Mouse (Mus musculus): ENCODE results near the gene Rbm34. TPM values are rescaled to one million over a fixed set of nuclear protein-coding genes. Genes with fewer than 3 reads are reported as not detected.

Rbm34 gene
- polyA plus RNA-seq, 1 experiment = 4.8 TPM

DNA sequence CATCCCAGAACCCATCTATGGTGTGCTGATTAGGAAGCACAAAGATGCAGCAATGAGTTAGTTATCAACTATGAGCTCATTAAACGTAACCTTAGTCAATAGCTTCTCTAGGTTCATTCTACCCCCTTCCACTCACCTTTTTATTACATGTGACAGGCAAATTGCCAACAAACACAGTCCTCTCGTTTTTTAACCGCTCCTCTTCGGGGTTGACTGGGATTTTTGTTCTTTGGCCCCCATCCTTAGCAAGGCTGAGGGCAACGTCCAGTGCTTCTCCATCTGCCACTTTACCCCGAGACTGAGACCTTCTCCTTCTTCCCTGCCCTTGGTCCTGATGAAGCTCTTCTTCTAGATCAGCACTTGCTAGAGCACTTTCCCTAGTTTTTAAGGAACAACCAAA is 5.6 kb downstream of the Rbm34 start:
- no peaks in the 10 kb centered on the region for H3K9me3 ChIP-seq
- no peaks in the 10 kb centered on the region for H3K27me3 ChIP-seq (replicated peaks)
- no peak overlapping the region for H3K4me3 ChIP-seq (replicated peaks)
- peaks cover 40% of the 10 kb centered on the region for H3K4me1 ChIP-seq
- H3K36me3 ChIP-seq (replicated peaks; ENCODE audit: low read length) = peaks cover 88% of the 10 kb centered on the region
- TF ChIP-seq GATA1 (IDR thresholded peaks at IDR 0.05; ENCODE audit: borderline replicate concordance, low read length) (no peak), FLI1 (IDR thresholded peaks at IDR 0.05; ENCODE audit: low read length) (no peak)

GRCm38 (mm10) chr8:126962871-126963270 is 8.0 kb downstream of the Rbm34 start:
- no peak overlapping the region for H3K4me3 ChIP-seq (replicated peaks)
- no peak for TF ChIP-seq FLI1 (IDR thresholded peaks at IDR 0.05; ENCODE audit: low read length)
- TF ChIP-seq GATA1 (IDR thresholded peaks at IDR 0.05; ENCODE audit: borderline replicate concordance, low read length) = no peak
- no peaks in the 10 kb centered on the region for H3K27me3 ChIP-seq (replicated peaks)
- no peaks in the 10 kb centered on the region for H3K9me3 ChIP-seq
- H3K4me1 ChIP-seq = peaks cover 29% of the 10 kb centered on the region
- peaks cover 95% of the 10 kb centered on the region for H3K36me3 ChIP-seq (replicated peaks; ENCODE audit: low read length)

- TF ChIP-seq GATA1 (IDR thresholded peaks at IDR 0.05; ENCODE audit: borderline replicate concordance, low read length) (no peak), FLI1 (IDR thresholded peaks at IDR 0.05; ENCODE audit: low read length) (no peak)
- H3K4me1 ChIP-seq = peaks cover 18% of the 10 kb centered on the region
- peaks cover 96% of the 10 kb centered on the region for H3K36me3 ChIP-seq (replicated peaks; ENCODE audit: low read length)
- H3K4me3 ChIP-seq (replicated peaks) = no peak overlapping the region
- no peaks in the 10 kb centered on the region for H3K27me3 ChIP-seq (replicated peaks)
- no peaks in the 10 kb centered on the region for H3K9me3 ChIP-seq
Measured at GRCm38 (mm10) chr8:126961516-126961915, 9.4 kb downstream of the Rbm34 start.

GRCm38 (mm10) chr8:126951900-126952636 is 18.8 kb downstream of the Rbm34 start:
- TF ChIP-seq GATA1 (IDR thresholded peaks at IDR 0.05; ENCODE audit: borderline replicate concordance, low read length) (no peak), FLI1 (IDR thresholded peaks at IDR 0.05; ENCODE audit: low read length) (no peak)
- Histone ChIP-seq H3K36me3 (replicated peaks; ENCODE audit: low read length) (peaks cover 88% of the 10 kb centered on the region), H3K9me3 (no peaks in the 10 kb centered on the region), H3K27me3 (replicated peaks) (no peaks in the 10 kb centered on the region), H3K4me1 (no peaks in the 10 kb centered on the region), H3K4me3 (replicated peaks) (no peak overlapping the region)

DNA sequence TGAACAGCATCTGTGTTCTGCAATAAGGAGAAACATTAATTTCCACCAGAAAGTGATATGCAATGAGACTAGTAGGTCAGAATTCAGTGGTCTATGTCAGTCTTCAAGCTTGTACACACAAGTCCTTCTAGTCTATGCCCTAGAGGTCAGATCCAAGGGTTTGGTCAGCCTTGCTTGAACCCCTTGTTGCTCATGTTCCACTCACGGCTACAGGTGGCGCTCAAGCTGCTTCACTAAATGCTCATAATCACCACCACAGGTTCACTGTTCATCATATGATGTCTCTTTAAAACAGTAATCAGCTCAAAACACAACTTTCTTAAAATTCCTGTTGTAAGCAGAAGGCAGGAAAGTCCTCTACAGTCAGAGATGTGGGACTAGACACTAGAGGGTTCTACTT is 21.3 kb downstream of the Rbm34 start:
- H3K27me3 ChIP-seq (replicated peaks) = no peaks in the 10 kb centered on the region
- H3K4me1 ChIP-seq = peaks cover 10% of the 10 kb centered on the region
- no peak overlapping the region for H3K4me3 ChIP-seq (replicated peaks)
- H3K36me3 ChIP-seq (replicated peaks; ENCODE audit: low read length) = peaks cover 65% of the 10 kb centered on the region
- no peak for TF ChIP-seq GATA1 (IDR thresholded peaks at IDR 0.05; ENCODE audit: borderline replicate concordance, low read length)
- TF ChIP-seq FLI1 (IDR thresholded peaks at IDR 0.05; ENCODE audit: low read length) = no peak
- H3K9me3 ChIP-seq = no peaks in the 10 kb centered on the region

- peaks cover 55% of the 10 kb centered on the region for H3K36me3 ChIP-seq (replicated peaks; ENCODE audit: low read length)
- H3K4me3 ChIP-seq (replicated peaks) = no peak overlapping the region
- no peaks in the 10 kb centered on the region for H3K27me3 ChIP-seq (replicated peaks)
- H3K9me3 ChIP-seq = no peaks in the 10 kb centered on the region
- TF ChIP-seq GATA1 (IDR thresholded peaks at IDR 0.05; ENCODE audit: borderline replicate concordance, low read length) = no peak
- no peak for TF ChIP-seq FLI1 (IDR thresholded peaks at IDR 0.05; ENCODE audit: low read length)
- peaks cover 36% of the 10 kb centered on the region for H3K4me1 ChIP-seq
Measured at GRCm38 (mm10) chr8:126946444-126946843, 24.4 kb downstream of the Rbm34 start.

DNA sequence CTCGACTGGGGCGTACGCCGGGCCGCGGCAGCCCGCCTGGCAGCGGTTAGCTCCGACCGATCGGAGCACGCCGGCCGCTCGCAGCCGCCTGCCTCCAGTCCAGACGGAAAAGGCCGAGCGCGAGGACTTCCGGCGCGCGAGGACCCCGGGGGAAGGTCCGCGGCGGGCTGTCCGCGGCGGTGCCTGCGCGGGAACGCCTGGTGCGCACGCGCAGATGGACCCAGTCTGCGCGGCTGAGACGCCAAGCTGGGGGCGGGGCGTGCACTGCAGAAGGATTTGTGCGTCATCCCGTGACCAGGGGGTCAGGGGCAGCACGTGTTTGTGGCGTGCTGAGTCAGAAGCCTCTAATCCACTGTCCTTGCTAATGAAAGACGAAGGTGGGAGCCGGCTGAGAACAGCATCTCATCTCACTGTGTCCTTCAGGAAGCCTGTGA is 25.1 kb downstream of the Rbm34 start, which contains the start of gene Tomm20:
Gene Tomm20, minus strand, starts transcription at position 115 of the 434 bp plus-strand sequence.
- TF ChIP-seq GATA1 (IDR thresholded peaks at IDR 0.05; ENCODE audit: borderline replicate concordance, low read length) (no peak), FLI1 (IDR thresholded peaks at IDR 0.05; ENCODE audit: low read length) (peak; percentile 66; the same call in 1 of the 2 replicates)
- Histone ChIP-seq H3K9me3 (no peaks in the 10 kb centered on the region), H3K36me3 (replicated peaks; ENCODE audit: low read length) (peaks cover 52% of the 10 kb centered on the region), H3K4me1 (peaks cover 41% of the 10 kb centered on the region), H3K4me3 (replicated peaks) (peak within 1 kb of the TSS; percentile 99), H3K27me3 (replicated peaks) (no peaks in the 10 kb centered on the region)

DNA sequence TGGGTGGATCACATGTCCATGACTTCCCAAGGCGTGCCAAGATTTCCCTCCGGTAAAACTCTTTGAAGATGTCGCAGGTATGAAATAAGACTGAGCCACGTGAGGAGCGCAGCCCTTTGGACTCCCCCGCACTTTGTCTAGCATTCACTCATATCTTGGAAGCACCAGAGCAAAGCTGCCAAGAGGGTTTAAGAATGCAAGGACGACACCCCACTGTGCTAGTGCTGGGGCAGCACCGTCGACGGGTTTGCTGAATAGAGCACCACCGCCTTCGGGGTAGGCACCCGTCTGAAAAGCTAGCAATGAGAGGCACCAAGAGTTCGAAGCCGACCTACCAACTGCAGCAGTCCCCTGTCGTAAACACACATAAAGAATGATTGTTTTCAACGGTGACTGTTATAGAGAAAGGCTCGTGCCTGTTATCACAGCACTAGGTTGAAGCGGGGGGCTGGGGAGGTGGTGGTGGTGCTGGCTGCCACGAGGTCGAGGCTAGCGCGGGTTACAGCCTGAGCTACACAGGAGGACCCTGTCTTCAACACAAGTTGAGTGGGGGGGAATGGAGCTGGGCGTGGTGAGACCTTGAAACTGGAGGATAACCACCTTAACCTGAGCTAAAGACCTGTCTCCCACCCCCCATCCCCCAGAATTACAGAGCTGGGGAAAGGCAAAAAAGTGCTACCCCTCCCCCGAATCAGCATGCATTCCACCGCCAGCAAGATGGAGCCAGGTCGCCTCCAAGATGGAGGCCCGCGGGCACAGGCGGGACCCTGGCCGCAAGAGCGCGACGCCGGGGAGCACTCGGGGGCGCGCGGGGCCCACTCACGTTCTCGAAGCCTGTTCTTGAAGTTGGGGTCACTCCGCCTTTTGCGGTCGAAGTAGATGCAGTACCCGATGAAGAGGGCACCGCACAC is 25.8 kb downstream of the Rbm34 start:
- Histone ChIP-seq H3K27me3 (replicated peaks) (no peaks in the 10 kb centered on the region), H3K36me3 (replicated peaks; ENCODE audit: low read length) (peaks cover 51% of the 10 kb centered on the region), H3K4me1 (peaks cover 44% of the 10 kb centered on the region), H3K4me3 (replicated peaks) (peak overlapping the region; percentile 99), H3K9me3 (no peaks in the 10 kb centered on the region)
- TF ChIP-seq GATA1 (IDR thresholded peaks at IDR 0.05; ENCODE audit: borderline replicate concordance, low read length) = no peak
- TF ChIP-seq FLI1 (IDR thresholded peaks at IDR 0.05; ENCODE audit: low read length) = no peak

DNA sequence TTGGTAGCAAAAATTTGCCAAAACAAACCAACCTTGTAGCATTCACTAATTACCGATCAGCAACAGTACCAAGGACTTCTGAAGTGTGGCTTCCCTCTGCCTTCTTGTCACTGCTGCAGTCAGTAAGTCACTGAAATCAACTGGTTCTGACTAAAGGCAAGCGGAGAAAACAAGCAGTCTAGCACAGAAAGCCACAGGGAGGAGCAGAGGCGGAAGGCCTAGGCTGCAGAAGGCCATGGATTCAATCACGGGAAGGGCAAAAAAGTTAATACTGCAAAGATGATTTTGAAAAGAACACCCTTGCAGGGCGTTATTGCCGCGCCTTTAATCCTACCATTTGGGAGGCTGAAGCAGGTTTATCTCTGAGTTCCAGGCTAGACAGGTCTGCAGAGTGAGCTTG is 27.3 kb downstream of the Rbm34 start:
- no peaks in the 10 kb centered on the region for H3K9me3 ChIP-seq
- no peak for TF ChIP-seq FLI1 (IDR thresholded peaks at IDR 0.05; ENCODE audit: low read length)
- no peak for TF ChIP-seq GATA1 (IDR thresholded peaks at IDR 0.05; ENCODE audit: borderline replicate concordance, low read length)
- H3K27me3 ChIP-seq (replicated peaks) = no peaks in the 10 kb centered on the region
- peaks cover 44% of the 10 kb centered on the region for H3K4me1 ChIP-seq
- peak overlapping the region; percentile 99 for H3K4me3 ChIP-seq (replicated peaks)
- peaks cover 50% of the 10 kb centered on the region for H3K36me3 ChIP-seq (replicated peaks; ENCODE audit: low read length)
